Mouse (Mus musculus): Measurements from ENCODE around the gene Gm10964.

The Gm10964 gene

GRCm38 (mm10) chr3:103733799-103734695 lies 5.1 kb upstream of the Gm10964 start:
- no peak for ATAC-seq (ENCODE audit: insufficient number of reproducible peaks, low FRiP score, low TSS enrichment)

GRCm38 (mm10) chr3:103734696-103735519 lies 4.3 kb upstream of the Gm10964 start:
- ATAC-seq (ENCODE audit: insufficient number of reproducible peaks, low FRiP score, low TSS enrichment): no peak

- ATAC-seq (ENCODE audit: insufficient number of reproducible peaks, low FRiP score, low TSS enrichment): no peak
Observed at GRCm38 (mm10) chr3:103735776-103736600, 3.2 kb upstream of the Gm10964 start.

GRCm38 (mm10) chr3:103737061-103737754 lies 2.0 kb upstream of the Gm10964 start:
- ATAC-seq (ENCODE audit: insufficient number of reproducible peaks, low FRiP score, low TSS enrichment): no peak

DNA sequence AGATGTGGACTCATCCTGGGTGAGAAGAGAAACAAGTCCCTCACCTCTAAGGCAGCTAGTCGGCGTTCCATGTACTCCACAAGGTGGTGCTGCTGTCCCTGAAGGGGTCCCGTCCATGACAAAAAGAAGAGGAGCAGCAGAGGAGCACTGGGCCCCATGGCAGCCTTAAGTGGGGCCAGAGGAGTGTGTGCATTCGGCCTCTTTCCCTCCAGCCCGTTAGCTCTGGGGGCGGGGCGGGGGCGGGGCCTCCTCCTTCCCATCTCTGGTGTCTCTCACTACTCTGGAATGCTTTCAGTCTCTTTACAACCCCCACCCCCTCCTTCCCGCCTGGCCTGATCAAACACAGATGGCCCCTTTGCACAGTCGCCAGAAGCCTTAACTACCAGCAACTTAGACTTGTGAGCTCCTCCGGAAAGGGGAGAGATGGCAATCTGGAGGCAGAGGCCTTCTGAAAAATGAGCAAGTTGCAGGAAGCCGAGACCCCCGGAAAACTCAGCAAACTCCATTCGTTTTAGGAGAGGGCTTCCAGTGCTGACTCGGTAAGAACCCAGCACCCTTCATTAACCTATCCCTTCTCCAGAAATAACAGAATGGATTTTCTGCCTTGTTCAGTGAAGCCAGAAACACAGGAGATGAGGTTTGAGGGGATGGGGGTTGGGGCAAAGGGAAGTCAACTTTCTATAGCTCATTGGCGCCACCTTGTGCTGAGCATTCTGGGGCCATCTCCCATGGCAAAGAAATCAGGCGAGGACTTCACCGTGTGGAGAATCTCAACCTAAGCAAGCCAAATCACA lies 1.2 kb upstream of the Gm10964 start, which contains the start of gene Olfml3:
Olfml3 (minus strand) TSS at position 224 of the 794 bp plus-strand sequence.
- ATAC-seq (ENCODE audit: insufficient number of reproducible peaks, low FRiP score, low TSS enrichment): peak; percentile 67

- no peak for ATAC-seq (ENCODE audit: insufficient number of reproducible peaks, low FRiP score, low TSS enrichment)
Observed at GRCm38 (mm10) chr3:103740342-103740741, 1.2 kb downstream of the Gm10964 start.

DNA sequence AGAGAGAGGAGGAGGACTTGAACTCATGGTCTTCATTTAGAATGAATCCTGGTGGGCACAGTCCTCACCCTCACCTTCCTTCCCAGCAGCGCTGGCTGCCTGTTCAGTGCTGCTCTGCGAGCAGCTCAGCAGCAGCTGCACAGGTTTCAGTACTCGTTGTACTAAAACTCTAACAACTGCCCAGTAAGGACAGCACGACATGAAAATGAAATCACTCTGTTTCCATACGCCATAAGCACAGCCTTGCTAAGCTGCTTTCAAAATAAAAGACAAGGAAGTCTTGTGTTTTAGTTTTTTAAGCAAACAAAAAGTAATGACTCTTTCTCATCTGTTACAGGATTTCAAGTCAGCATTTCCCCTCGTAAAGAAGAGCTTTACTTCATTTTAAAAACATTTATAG lies 4.0 kb downstream of the Gm10964 start:
- ATAC-seq (ENCODE audit: insufficient number of reproducible peaks, low FRiP score, low TSS enrichment): no peak

- ATAC-seq (ENCODE audit: insufficient number of reproducible peaks, low FRiP score, low TSS enrichment): no peak
Observed at GRCm38 (mm10) chr3:103745001-103745770, 6.0 kb downstream of the Gm10964 start.

DNA sequence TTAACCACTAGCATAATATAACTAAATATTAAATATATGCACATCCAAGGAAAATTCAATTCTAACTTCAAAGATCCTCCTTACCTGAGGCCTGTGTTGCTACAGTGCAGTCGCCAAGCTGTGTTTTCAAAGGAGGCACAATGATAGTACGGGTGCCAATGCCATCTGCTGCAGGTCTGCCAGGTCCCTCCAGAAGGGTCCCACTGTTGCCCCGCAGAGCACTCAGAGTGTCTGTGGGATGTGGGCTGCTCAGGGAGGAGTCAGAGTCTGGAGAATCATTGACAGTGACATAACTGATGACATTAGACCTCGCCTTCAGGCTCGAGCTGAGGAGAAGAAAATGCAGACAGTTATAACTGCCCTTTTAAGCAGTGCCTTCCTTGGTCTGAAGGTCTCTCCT lies 7.5 kb downstream of the Gm10964 start:
- no peak for ATAC-seq (ENCODE audit: insufficient number of reproducible peaks, low FRiP score, low TSS enrichment)

DNA sequence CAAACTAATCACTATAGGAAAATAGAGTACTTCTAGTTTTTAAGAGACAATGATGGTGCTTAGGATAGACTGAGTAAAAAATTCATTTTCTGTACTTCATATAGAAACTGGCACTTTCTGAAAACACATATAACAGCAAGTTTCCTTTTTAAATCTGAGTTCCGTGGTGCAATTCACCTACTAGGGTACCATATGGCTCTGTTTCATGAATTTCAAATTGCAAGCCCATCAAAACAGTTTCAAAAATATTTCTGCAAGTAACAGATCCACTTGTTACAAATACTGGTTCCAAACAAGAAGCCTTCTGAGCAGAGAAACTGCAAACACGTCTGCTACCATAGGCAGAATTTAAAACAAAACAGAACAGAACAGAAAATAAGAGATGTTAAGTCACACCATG lies 12.4 kb downstream of the Gm10964 start:
- no peak for ATAC-seq (ENCODE audit: insufficient number of reproducible peaks, low FRiP score, low TSS enrichment)

GRCm38 (mm10) chr3:103755351-103755750 lies 16.2 kb downstream of the Gm10964 start:
- ATAC-seq (ENCODE audit: insufficient number of reproducible peaks, low FRiP score, low TSS enrichment): no peak

- no peak for ATAC-seq (ENCODE audit: insufficient number of reproducible peaks, low FRiP score, low TSS enrichment)
Observed at GRCm38 (mm10) chr3:103756920-103757319, 17.8 kb downstream of the Gm10964 start.

GRCm38 (mm10) chr3:103758456-103758855 lies 19.3 kb downstream of the Gm10964 start:
- ATAC-seq (ENCODE audit: insufficient number of reproducible peaks, low FRiP score, low TSS enrichment): no peak

GRCm38 (mm10) chr3:103759261-103759970 lies 20.2 kb downstream of the Gm10964 start:
- no peak for ATAC-seq (ENCODE audit: insufficient number of reproducible peaks, low FRiP score, low TSS enrichment)

DNA sequence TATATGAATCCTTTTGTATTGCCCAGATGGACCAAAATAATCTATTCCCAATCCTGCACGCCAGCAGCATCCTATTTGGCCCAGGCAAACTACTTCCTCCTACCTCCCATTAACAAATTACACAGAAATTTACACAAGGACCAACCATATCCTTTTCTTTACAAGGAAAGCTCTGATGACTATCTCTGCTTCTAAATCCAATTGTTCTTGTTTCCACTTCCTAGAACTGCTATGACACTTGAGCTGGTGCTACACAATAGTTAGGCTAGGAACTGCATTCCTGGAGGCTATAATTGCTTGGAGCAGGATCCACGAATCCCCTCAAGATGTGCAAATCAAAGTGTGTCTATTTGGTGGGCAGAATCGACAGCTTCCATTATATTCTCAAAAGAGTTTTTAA lies 27.6 kb downstream of the Gm10964 start:
- no peak for ATAC-seq (ENCODE audit: insufficient number of reproducible peaks, low FRiP score, low TSS enrichment)

DNA sequence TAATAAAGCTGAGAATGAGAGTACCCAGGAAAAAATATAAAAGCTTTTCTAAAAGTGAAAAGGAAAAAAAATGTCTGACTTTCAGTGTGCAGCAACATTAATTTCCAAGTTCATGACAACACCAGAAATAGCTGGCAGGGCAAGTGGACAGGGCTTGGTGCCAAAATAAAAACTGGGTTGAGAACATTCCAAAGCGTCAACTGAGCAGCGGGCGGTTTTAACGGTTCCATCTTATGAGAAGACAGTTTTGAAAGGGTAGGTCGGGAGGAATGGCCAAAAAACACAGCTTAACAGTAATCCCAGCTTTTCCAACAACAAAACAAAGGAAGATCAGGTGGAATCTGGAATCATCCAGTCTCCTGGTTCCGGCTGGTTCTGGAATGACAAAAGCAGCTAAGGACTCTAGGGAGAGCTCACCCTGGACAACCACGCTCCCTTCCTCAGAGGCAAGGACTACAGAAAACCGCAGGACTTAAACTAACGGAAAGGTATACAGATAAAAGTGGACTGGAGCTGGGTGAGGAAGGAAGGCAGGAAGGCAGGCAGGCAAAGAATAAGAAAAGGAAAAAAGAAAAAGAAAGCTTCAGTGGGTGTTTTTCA lies 32.5 kb downstream of the Gm10964 start:
- ATAC-seq (ENCODE audit: insufficient number of reproducible peaks, low FRiP score, low TSS enrichment): peak; percentile 72

- ATAC-seq (ENCODE audit: insufficient number of reproducible peaks, low FRiP score, low TSS enrichment): no peak
Observed at GRCm38 (mm10) chr3:103772846-103773245, 33.7 kb downstream of the Gm10964 start.

Measured in cerebellum, adult (tissue).